Mouse (Mus musculus): Measurements from ENCODE around the gene Qtrt1. TPM values are rescaled to one million over a fixed set of nuclear protein-coding genes. Genes with fewer than 3 reads are reported as not detected.

The Qtrt1 gene
- total RNA-seq, 2 experiments from 2014 or later = 5.8 to 6.3 TPM

DNA sequence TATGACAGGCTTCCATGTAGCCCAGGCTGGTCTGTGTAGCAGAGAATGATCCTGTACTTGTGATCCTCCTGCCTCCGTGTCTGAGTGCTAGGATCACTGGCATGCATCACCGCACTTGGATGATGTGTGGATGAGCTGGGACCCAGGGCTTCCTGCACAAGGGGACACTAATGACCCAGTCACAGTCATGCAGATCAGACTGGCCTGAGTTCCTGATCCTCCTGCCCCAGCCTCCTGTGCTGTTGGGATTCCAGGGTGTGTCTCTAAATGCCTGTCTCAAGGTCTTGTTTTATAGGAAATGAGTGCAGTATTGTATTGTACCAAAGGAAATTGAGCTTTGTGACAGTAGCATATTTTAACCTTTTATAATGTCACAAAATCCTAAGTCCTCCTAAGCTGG, 6.2 kb downstream of the Qtrt1 start:
- no peak for DNase-seq (ENCODE audit: low spot score)

DNA sequence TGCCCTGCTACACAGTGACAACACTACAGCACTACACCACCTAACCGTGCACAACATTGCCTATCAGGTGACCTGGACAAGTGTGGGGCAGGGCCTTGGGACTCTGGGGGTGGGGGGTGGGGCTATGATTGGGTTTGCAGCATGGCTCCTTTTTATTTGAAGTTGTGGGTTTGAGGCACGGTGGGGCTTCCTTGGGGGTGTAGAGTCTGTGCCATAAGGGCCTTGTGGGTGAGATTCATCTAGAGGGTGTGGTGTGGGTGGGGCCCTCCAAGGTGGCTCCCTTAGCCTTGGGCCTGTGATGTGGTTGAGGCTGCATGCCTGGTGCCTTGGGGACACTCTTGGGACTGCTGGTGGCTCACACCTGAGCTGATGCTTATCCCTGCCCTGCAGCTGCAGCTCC, 8.0 kb downstream of the Qtrt1 start:
- no peak for DNase-seq (ENCODE audit: low spot score)

DNA sequence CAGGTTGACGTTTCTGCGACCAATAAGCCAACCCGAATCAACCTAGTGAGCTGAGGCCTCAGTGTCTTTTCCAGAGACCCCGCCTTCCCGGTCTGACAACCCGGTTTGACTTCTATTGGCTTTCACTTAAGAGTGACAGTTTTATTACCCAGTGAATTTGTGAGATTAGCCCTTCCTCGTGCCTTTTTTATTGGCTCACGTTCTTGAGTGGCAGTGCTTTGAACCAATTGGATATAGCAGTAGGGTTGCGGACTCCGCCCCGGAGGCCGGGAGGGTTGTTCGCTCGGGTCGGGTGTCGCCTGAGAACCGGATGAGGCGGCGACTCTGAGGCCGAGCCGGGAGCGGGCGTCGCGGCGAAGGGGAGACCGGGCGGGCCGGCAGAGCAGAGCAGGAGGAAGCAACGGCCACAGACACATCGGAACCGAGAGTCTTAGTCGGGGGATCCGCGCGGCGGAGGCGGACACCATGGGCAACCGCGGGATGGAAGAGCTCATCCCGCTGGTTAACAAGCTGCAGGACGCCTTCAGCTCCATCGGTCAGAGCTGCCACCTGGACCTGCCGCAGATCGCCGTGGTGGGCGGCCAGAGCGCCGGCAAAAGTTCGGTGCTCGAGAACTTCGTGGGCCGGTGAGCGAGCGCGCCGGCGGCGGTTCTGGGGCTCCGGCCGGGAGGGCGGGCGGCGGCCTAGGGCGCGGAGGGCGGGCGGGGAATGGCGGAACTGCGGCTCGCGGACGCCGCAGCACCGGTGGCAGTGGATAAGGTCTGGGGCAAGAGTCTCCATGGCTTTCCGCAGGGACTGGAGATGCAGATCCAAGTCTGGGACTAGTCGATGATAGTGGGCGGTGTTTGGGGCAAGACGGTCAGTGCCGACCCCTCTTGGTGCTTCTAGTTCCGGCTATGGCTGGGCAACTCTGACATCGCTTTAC, 13.3 kb downstream of the Qtrt1 start, which contains the start of gene Dnm2:
Gene Dnm2 (plus strand): TSS at position 278 of the 925 bp plus-strand sequence.
- DNase-seq (ENCODE audit: low spot score) = peak; percentile 100

DNA sequence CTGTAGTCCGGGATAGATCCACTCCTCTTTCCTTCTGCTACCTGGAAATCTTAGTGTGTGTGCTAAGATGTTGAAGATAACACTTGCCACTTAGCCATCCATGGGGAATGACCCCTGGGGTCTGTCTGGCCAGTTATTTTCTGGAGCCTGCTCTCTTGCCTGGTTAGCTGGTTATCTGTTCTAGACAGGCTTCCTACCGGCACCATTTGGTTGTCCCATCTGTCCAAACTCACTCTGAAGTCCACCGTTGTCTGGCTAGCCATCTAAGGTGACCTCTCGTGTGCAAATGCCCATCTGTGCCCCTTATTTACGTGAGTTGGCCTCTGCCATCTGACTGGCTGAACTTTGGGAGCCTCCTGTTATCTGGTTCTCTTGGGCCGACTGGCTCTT, 13.9 kb downstream of the Qtrt1 start:
- no peak for DNase-seq (ENCODE audit: low spot score)

DNA sequence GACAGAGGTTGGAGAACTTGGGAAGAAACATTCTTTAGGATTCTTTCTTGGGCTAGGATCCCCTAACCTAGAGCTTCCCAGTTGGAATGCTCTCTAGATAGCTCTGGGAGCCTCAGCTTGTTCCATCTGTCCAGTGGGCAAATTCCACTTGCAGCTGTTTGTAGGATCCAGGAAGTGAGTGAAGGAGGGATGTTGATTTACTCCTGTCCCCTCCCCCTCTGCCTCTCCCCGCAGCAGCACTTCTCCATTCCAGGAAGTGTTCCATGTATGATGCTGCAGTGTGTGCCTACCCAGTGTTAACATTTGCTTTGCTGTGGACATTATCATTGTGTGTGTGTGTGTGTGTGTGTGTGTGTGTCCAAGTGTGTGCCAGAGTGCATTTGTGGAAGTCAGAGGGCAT, 14.4 kb downstream of the Qtrt1 start:
- no peak for DNase-seq (ENCODE audit: low spot score)

DNA sequence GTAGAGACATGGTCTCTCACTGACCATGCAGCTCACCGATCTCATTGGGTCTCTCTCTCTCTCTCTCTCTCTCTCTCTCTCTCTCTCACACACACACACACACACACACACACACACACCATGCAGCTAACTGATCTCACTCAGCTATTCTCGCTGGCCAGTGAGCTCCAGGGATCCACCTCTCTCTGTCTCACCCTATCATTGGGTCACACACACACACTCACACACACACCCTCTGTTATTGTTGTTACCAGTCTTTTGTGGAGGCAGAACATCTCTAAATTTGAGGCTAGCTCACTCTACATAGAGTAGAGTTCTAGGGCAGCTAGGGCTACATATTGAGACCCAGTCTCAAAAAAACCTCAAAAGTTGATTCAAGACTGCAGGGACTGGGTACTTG, 14.9 kb downstream of the Qtrt1 start:
- no peak for DNase-seq (ENCODE audit: low spot score)

DNA sequence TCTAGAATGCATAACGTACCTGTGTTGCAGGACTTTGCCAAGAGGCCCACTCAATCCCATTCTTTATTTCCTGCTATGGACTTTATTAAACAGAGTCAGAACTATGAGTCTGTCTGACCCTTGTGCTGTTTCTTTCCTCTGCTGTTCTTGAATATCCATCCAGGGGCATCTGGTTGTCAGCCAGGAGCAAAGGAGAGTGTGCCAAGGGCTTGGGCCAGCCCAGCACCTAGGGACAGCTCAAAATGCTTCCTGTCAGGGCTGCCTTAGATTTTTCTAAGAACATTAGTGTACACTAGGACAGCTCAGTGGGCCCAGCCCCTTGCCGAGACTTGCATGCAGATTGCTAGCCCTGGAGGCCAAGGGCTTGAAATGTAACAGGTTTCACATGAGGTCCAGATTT, 16.1 kb downstream of the Qtrt1 start:
- peak; percentile 68 for DNase-seq (ENCODE audit: low spot score)

DNA sequence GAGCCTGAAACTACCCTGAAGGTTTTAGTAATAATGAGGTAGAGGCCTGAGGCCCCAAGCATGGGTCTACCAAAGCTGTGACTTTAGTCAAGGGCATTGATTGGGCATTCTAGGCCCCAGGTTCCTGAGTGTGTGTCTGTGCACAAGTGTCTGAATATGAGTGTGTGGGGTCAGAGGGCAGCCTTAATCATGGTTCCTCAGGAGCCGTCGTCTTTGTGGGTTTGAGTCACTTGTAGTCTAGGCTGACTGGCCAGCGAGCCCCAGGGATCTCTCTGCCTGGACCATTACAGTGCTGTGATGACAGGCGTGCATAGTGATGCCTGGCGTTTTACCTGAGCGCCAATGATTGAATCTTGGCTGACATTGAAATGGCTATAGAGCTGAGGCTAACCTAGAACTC, 16.5 kb downstream of the Qtrt1 start:
- DNase-seq (ENCODE audit: low spot score) = no peak

DNA sequence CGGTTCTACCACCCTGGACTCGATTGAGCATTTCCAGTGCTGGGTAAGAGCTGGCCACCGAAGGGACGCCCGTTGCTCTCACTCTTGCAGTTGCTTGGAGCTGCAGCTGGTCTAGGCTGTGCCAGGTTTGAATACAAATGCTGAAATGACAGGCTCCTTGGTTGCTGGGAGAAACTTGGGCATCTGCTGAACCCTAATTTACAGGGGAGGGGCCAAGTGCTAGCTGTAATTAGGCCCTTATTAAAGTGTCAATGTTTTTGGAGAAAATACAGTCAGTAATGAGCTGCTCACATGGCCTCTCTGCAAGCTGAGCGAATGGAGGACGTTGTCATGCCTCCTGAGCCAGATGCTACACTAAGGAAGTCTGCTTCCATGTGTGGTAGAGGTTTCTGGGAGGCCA, 19.1 kb downstream of the Qtrt1 start:
- no peak for DNase-seq (ENCODE audit: low spot score)

DNA sequence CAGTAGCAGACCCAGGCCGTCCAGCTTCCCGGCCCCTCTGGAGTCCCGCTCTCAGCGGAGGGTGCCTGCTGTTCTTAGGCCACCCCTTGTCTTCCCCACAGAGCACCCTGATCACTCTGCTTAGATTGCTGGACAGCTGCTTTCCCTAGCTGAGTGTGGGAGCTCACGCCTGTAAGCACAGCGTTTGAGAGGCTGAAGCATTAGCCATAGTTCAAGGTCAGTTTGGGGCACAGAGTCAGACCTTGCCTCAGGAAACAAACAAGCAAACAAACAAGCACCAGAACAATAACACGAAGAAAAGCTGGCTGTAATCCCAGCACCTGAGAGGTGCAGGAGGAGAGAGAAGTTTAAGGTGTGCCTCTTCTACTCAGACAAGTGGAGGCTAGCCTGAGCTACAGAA, 20.4 kb downstream of the Qtrt1 start:
- no peak for DNase-seq (ENCODE audit: low spot score)

DNA sequence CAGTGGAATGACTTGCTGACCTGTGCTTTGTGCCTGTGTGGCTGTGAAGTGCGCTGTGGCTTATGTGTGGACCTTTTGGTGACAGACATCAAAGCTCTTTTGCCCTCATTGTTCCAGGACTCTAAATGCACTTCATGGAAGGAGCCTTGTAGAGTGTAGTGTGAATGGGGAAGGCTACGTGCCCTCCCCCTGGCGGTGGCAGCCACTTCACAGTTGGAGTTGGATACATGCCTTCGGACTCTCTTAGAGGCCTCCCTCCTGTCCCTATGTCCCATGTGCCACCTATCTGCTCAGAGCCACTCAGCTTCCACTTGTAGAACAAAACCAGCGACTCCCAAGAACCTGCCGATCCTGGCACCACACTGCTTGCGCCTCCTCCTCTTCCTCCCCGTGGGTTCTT, 22.1 kb downstream of the Qtrt1 start:
- DNase-seq (ENCODE audit: low spot score) = no peak

DNA sequence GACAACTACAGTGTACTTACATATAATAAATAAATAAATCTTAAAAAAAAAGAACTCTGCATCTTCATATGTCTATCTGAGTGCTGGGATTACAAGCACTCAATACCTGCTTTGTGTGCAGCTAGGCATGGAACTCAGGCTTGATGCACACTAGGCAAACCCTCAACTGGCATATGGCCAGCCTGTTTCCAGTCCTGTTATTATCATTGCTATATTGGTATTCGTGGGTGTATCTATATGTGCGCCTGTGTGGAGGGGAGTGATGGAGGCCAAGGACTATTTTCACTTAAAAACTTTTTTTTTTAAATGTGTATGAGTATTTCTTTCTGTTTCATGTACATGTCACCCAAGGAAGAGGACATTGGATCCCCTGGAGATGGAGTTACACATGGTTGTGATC, 22.8 kb downstream of the Qtrt1 start:
- DNase-seq (ENCODE audit: low spot score) = no peak

DNA sequence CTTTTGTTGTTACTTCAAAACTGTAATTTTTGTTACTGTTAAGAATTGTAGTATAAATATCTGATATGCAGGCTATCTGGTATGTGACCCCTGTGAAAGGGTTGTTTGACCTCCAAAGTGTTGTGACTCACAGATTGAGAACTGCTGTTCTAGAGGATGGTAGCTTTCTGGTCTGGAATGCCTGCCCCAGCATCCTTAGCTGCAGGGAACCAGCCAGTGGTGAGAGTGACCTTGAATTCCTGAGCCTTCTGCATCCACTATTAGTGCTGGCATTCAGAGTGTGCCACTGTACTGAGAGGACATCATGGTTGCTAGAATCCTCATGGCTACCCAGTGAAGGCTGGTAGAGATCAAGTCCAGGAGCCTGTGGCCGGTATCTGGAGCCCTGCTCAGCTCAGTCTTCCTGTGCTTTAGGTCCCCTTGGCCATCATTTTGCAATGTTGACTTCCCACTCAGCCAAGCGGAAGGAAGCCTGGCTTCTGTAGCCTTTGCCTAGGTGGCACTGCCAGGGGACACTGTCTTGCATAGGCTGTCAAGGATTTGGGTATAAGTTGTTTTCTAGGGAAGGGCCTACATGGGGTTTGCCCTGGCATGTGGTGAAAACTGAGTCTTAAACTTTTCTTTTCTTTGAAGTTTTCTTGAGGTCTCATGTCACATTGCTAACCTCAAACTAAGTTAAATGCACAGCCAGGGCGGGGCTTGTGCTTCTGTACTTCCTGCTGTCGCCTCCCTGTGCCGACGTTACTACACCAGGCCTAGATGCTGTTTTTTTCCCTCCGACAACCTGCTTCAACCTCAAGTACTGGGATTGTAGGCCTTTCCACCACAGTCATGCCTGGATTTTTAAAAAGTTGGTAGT, 24.4 kb downstream of the Qtrt1 start:
- no peak for DNase-seq (ENCODE audit: low spot score)

DNA sequence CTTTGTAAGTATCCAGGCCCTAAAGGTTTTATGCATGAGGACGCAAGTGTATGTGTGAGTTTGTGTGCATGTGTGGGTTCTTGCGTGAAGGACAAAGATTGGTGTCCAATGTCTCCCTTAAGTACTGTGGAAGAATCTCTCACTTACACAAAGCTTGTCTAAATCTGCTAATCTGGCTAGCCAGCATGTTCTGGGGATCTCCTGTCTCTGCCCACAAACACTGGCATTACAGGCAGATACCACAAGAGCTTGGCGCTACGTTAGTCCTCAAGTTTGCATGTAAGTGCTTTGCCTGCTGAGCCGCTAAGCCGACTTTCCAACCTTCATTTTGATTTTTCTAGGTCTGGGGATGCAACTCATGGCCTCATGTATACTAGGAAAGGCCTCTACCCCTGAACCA, 25.9 kb downstream of the Qtrt1 start:
- DNase-seq (ENCODE audit: low spot score) = no peak

DNA sequence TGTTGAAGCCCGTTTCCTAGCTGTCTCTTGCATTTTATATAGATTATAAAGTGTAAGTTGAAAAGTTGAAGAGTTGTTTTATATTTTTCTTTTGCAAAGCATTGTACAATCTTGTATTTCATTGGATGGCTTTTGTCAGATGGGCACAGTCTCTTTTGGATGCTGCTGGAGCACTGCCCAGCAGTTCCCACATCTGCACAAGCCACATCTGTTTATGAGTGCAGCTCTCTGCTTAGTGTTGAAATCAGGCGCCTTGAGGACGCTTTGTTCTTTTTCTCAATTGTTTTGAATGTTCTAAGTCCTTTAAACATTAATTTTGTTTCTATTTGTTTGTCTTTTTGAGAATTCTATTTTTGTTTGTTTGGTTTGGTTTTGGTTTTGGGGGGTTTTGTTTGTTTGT, 26.6 kb downstream of the Qtrt1 start:
- DNase-seq (ENCODE audit: low spot score) = peak; percentile 59

DNA sequence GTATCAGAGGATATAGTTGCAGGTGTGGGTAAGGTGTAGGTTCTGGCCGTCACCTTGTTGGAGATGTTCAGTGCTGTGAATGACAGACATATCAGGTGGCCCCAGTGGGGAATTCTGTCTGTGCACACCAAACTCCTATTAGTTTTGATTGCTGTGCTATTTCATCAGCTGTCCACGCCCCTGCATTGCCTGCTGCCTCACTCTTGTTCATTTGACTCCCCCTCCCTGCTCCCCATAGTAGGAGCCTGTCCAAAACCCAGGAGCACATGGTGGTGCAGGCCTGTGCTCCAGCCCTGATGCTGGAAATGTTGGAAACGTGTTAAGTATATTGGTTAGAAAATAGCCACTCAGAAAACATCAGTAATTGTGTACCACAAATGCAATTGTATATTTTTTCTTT, 27.8 kb downstream of the Qtrt1 start:
- DNase-seq (ENCODE audit: low spot score) = peak; percentile 43

DNA sequence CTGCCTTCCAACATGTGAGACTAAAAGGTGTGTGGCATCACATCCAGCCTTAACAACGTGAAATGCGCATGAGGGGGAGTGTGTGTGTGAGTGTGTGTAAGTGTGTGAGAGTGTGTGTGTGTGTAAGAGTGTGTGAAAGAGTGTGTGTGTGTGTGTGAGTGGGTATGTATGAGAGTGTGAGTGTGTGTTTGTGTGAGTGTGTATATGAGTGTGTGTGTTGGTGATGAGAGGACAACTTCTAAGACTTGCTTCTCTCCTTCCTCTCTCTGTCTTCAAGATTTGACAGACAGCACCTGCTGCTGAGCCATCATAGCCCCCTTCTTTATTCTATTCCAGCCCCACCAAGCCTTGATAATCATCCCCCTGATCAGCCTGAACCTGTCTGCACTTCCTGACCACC, 28.3 kb downstream of the Qtrt1 start:
- DNase-seq (ENCODE audit: low spot score) = no peak

DNA sequence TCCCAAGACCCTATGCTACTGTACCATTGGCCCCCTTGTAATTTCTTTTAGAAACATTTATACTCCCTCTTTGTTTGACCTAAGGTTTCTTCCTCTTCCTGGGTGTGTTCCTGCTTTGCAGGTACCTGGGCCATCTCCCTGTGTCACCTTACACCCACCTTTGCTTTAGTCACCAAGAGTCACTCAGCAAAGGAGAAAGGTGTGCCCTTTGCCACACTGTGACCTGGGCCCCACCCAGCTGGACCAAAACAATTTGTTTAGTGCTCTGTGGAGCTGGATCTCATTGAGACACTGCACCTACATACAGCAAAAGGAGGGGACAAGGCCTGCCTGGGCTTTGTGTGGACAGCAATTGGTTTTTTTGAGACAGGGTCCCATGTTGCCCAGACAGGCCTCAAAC, 28.8 kb downstream of the Qtrt1 start:
- no peak for DNase-seq (ENCODE audit: low spot score)

DNA sequence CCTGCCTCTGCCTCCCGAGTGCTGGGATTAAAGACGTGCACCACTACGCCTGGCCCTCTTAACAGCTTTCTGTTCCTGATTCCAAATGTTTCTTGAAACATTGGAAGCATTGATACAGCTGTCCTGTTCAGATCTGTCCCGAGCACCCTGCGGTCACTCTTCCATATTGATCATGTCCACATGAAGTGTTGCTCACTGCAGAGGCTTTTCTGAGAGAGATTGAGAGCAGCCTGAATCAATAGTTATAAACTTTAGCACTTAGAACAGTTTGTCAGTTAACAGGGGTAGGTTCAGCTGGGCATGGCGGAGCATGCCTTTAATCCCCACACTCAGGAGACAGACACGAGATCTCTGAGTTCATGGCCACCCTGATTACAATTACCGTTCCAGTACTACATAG, 32.2 kb downstream of the Qtrt1 start:
- no peak for DNase-seq (ENCODE audit: low spot score)

DNA sequence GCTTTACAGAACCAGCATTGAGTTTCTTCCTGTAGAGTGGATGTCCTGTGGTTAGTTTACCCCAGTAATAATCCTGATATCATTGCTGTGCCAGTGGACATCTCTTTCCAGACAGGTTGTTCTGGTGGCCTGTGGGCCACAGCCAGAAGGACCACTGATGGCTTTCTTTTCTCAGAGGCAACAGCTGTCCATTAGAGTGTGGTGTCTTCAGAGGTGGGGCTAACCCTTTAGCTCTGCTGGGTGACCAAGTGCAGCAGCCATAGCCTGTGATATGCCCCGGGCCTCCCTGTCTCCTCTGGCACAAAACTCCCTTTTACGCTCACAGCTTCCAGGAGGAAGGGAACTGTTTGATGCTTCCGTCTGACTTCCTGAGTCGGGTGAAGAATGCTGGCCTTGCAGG, 32.9 kb downstream of the Qtrt1 start:
- no peak for DNase-seq (ENCODE audit: low spot score)

DNA sequence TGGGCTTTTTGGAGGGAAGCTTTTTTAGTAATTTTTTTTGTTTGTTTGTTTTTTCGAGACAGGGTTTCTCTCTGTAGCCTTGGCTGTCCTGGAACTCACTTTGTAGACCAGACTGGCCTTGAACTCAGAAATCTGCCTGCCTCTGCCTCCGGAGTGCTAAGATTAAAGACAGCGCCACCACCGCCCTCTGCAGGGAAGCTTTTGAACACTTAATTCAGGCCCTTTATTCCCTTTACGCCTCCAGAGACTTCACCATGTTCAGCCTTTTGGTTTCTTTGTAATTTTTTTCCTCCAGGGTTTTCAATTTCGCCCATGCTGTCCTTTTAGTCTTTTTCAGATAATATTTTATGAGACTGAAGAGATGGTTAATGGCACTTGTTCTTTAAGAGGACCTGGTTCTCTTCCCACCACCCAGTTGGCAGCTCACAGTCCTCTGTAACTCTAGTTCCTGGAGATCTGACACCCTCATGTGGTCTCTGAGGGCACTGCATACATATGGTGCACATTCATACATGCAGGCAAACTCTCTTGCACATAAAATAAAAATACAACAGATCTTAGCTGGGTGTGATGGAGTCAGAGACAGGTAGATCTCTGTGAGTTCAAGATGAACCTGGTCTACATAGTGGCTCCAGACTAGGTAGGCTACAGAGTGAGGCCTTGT, 33.6 kb downstream of the Qtrt1 start:
- no peak for DNase-seq (ENCODE audit: low spot score)

DNA sequence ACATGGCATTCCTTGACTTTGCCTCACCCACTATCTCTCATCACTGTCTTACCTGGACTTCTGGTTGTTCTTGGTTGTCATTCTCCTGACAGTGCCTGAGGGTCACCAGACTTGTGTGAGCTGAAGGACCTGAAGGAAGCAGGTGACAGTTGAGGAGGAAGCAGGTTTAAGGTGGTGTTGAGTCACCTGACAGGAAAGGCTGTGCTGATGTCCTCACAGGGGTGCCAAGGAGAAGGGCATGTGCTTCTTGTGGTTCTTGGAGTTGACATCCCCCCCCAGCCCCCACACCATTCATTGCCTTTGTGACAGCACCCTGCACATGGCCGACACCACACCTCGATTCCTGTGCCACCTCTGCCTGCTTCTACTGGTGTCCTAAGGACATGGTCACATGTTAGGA, 36.1 kb downstream of the Qtrt1 start:
- DNase-seq (ENCODE audit: low spot score) = no peak

Data from gastrocnemius, adult 18-20 months (tissue).